9 mouse cellular contexts compared by ENCODE assay signal in genomic region chr14:117961267-117961666, GRCm38 (mm10).
DNase-seq lines count a peak whose midpoint lies in the region; ATAC-seq lines count a peak whose summit lies in the region.
"Had no signal": no experiment of that assay in that cellular context is flagged by ENCODE, and none has a peak within 500 bp of the region (broad histone marks: within the 10 kb centered on the region; RNA-seq: fewer than 3 reads in every experiment).

No protein-coding gene starts in this region.

- no peak overlapping the region for H3K9ac ChIP-seq in forebrain, embryonic 13.5 days
- H3K9ac ChIP-seq in forebrain, embryonic 11.5 days (ENCODE audit: low read length) = no peak overlapping the region
- H3K9ac ChIP-seq in hindbrain, embryonic 16.5 days (ENCODE audit: low read depth, low read length) = no peak overlapping the region
- H3K9ac ChIP-seq: midbrain, embryonic 12.5 days had no signal

- H3K4me3 ChIP-seq in forebrain, embryonic 13.5 days = no peak overlapping the region
- H3K4me3 ChIP-seq in forebrain, embryonic 11.5 days (ENCODE audit: low read depth, low read length) = no peak overlapping the region
- no peak overlapping the region for H3K4me3 ChIP-seq in hindbrain, embryonic 16.5 days (ENCODE audit: low read length)
- H3K4me3 ChIP-seq: midbrain, embryonic 12.5 days had no signal

- ATAC-seq in forebrain, embryonic 13.5 days = peak; percentile 60
- no peak for ATAC-seq in forebrain, embryonic 11.5 days (replicated peaks; ENCODE audit: low FRiP score)
- ATAC-seq in hindbrain, embryonic 16.5 days = peak; percentile 89

- H3K9me3 ChIP-seq in forebrain, embryonic 13.5 days (replicated peaks) = no peaks in the 10 kb centered on the region
- no peaks in the 10 kb centered on the region for H3K9me3 ChIP-seq in forebrain, embryonic 11.5 days (ENCODE audit: control insufficient read depth, low read length)
- no peaks in the 10 kb centered on the region for H3K9me3 ChIP-seq in hindbrain, embryonic 16.5 days (ENCODE audit: control insufficient read depth, low read length)
- H3K9me3 ChIP-seq: midbrain, embryonic 12.5 days had no signal

- no peak overlapping the region for H3K27ac ChIP-seq in forebrain, embryonic 13.5 days
- no peak overlapping the region for H3K27ac ChIP-seq in forebrain, embryonic 11.5 days (ENCODE audit: low read depth, low read length)
- H3K27ac ChIP-seq in hindbrain, embryonic 16.5 days (ENCODE audit: low read depth, low read length) = no peak overlapping the region
- H3K27ac ChIP-seq: midbrain, embryonic 12.5 days had no signal

- peaks cover 8% of the 10 kb centered on the region for H3K4me1 ChIP-seq in forebrain, embryonic 13.5 days
- H3K4me1 ChIP-seq in forebrain, embryonic 11.5 days (replicated peaks; ENCODE audit: control insufficient read depth, insufficient read depth, low read length) = no peaks in the 10 kb centered on the region
- H3K4me1 ChIP-seq in hindbrain, embryonic 16.5 days (ENCODE audit: control insufficient read depth, insufficient read depth, low read depth, low read length) = 0 out of 2 replicates have a peak, but pooled peaks cover 2% of the 10 kb centered on the region
- H3K4me1 ChIP-seq: midbrain, embryonic 12.5 days had no signal

- no peak overlapping the region for H3K4me2 ChIP-seq in forebrain, embryonic 13.5 days
- no peak overlapping the region for H3K4me2 ChIP-seq in forebrain, embryonic 11.5 days (ENCODE audit: low read depth, low read length, severe bottlenecking)
- H3K4me2 ChIP-seq in hindbrain, embryonic 16.5 days (ENCODE audit: low read length) = no peak overlapping the region
- H3K4me2 ChIP-seq: midbrain, embryonic 12.5 days had no signal

- H3K36me3 ChIP-seq in forebrain, embryonic 13.5 days (ENCODE audit: poor library complexity, severe bottlenecking) = no peaks in the 10 kb centered on the region
- no peaks in the 10 kb centered on the region for H3K36me3 ChIP-seq in forebrain, embryonic 11.5 days (ENCODE audit: control insufficient read depth, insufficient read depth, low read length)
- H3K36me3 ChIP-seq in hindbrain, embryonic 16.5 days (ENCODE audit: control insufficient read depth, insufficient read depth, low read length) = no peaks in the 10 kb centered on the region; the same call in 1 of the 2 replicates
- H3K36me3 ChIP-seq: midbrain, embryonic 12.5 days had no signal

- 52% methylated on average over 6 of the region's 6 CpGs for WGBS in forebrain, embryonic 13.5 days
- WGBS in forebrain, embryonic 11.5 days = 78% methylated on average over 6 of the region's 6 CpGs
- 19% methylated on average over 6 of the region's 6 CpGs for WGBS in hindbrain, embryonic 16.5 days

- no peak for DNase-seq in forebrain, embryonic 11.5 days (ENCODE audit: low spot score)
- DNase-seq in testis, postnatal 14 days (ENCODE audit: low spot score) = peak; percentile 24
- no peak for DNase-seq in testis, postnatal 10 days (ENCODE audit: low spot score)
- peak; percentile 77 for DNase-seq in skeletal muscle tissue, adult 2 months (ENCODE audit: low read depth, low spot score)
- no peak for DNase-seq in spleen, postnatal 10 days (ENCODE audit: low spot score in 2 of 2)
- DNase-seq in frontal cortex, postnatal 36 days (ENCODE audit: low spot score in 2 of 2) = no peak

- H3K27me3 ChIP-seq in forebrain, embryonic 13.5 days = no peaks in the 10 kb centered on the region
- no peaks in the 10 kb centered on the region for H3K27me3 ChIP-seq in forebrain, embryonic 11.5 days (ENCODE audit: control insufficient read depth, insufficient read depth, low read length)
- no peaks in the 10 kb centered on the region for H3K27me3 ChIP-seq in hindbrain, embryonic 16.5 days (replicated peaks; ENCODE audit: control insufficient read depth, insufficient read depth, low read length)
- H3K27me3 ChIP-seq: midbrain, embryonic 12.5 days had no signal

Comparison
In these comparisons a context has a peak if more than half of its experiments do, and no peak if none do; other contexts are left out.
1. DNase-seq: peak in testis, postnatal 14 days (single experiment) and skeletal muscle tissue, adult 2 months (single experiment); none in forebrain, embryonic 11.5 days (single experiment), testis, postnatal 10 days (single experiment), spleen, postnatal 10 days (0 of 2) and frontal cortex, postnatal 36 days (0 of 2).